Mouse (Mus musculus) cortical plate, adult 2 months (tissue): ENCODE measurements around the gene Lrrc30. TPM values are rescaled to one million over a fixed set of nuclear protein-coding genes. Genes with fewer than 3 reads are reported as not detected.

ENCODE experiments used
- H3K27ac ChIP-seq: fragments of 200-500 bp; 2 replicates; pipeline ENCODE4 v1.5.1; 2012; ENCODE audit warnings: low read length, control low read depth, inconsistent platforms; ENCODE audit not compliant: insufficient read depth
- H3K4me1 ChIP-seq: fragments of 200-500 bp; 2 replicates; pipeline ENCODE4 v1.6.1; 2011; ENCODE audit warnings: low read length; ENCODE audit not compliant: control insufficient read depth, insufficient read depth
- H3K4me3 ChIP-seq: fragments of 200-500 bp; 2 replicates; pipeline ENCODE4 v1.5.1; 2011; ENCODE audit warnings: mild to moderate bottlenecking, low read length, control low read depth; ENCODE audit not compliant: insufficient read depth
- CTCF ChIP-seq: fragments of 200-500 bp; IDR thresholded peaks from 2 replicates; pipeline ENCODE4 v1.5.1; 2011; ENCODE audit warnings: mild to moderate bottlenecking, control low read depth, low read length; ENCODE audit not compliant: insufficient read depth; ENCODE audit errors: extremely low read depth
- POLR2A ChIP-seq: fragments of 200-500 bp; IDR thresholded peaks from 2 replicates; pipeline ENCODE4 v1.6.1; 2011; ENCODE audit warnings: mild to moderate bottlenecking, low read length, control low read depth; ENCODE audit not compliant: insufficient read depth; ENCODE audit errors: extremely low read depth
- polyA plus RNA-seq: library from polyadenylated mRNA; depleted of rRNA; stranded (reverse); fragments of >200 nt; gene quantifications from 2 replicates; pipeline ENCODE4 v1.2.3, GENCODE M21; 2012; rRNA removed

Lrrc30 gene
- not detected in 2 replicates for polyA plus RNA-seq

GRCm38 (mm10) chr17:67632676-67633339 lies at the start of gene Lrrc30:
Lrrc30 (minus strand) TSS chr17:67632723.
- TF ChIP-seq CTCF = no peak
- TF ChIP-seq POLR2A = no peak
- Histone ChIP-seq H3K4me1 (no peaks in the 10 kb centered on the region), H3K4me3 (no peak within 1 kb of the TSS), H3K27ac (no peak within 1 kb of the TSS)

DNA sequence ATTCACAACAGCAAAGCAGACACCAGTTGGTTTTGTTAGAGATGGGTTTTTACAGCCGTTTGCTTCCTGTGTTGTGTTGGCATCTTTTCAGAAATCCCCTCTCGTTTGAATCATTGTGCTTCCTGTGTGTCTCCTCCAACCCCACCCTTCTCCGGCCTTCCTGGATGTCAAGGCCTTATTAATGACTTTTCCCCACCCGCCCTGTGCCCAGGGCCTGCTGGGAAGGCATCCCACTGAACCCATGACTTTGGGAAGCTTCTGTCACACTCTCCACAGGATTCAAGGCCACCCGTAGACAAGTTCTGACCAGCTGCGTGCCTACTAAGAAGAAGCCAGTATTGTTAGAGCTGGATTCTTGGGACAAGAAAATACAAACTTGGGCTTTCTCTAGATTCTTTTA lies 48.6 kb upstream of the Lrrc30 start:
- TF ChIP-seq CTCF = no peak
- H3K4me3 ChIP-seq = no peak overlapping the region
- H3K4me1 ChIP-seq = no peaks in the 10 kb centered on the region
- H3K27ac ChIP-seq = no peak overlapping the region

- Histone ChIP-seq H3K4me3 (no peak overlapping the region), H3K4me1 (no peaks in the 10 kb centered on the region), H3K27ac (no peak overlapping the region)
- TF ChIP-seq POLR2A (no peak), CTCF (no peak)
Observed at GRCm38 (mm10) chr17:67678576-67678975, 46.1 kb upstream of the Lrrc30 start.

DNA sequence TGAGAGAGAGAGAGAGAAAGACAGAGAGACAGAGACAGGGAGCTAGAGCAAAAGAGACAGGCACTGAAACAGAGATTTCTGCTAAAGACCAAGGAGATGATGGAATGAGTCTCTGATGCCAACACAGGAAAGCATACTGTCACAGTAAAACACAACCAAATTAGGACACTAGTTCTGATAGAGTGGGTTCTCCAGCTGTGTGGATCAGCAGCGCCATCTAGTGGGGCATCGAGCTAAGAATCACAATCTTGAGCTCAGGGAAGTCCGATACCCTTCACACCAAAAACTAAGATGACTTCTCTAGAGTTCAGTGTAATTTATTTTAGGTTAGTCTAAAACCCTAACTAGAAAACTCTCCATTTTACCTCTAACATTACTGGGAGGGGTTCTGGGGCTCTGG lies 35.5 kb upstream of the Lrrc30 start:
- no peaks in the 10 kb centered on the region for H3K4me1 ChIP-seq
- TF ChIP-seq CTCF (peak; percentile 95), POLR2A (no peak)
- H3K27ac ChIP-seq = no peak overlapping the region
- H3K4me3 ChIP-seq = no peak overlapping the region

GRCm38 (mm10) chr17:67666981-67667380 lies 34.5 kb upstream of the Lrrc30 start:
- Histone ChIP-seq H3K4me1 (no peaks in the 10 kb centered on the region), H3K4me3 (no peak overlapping the region), H3K27ac (no peak overlapping the region)
- TF ChIP-seq CTCF = no peak
- TF ChIP-seq POLR2A = no peak

GRCm38 (mm10) chr17:67664299-67664698 lies 31.8 kb upstream of the Lrrc30 start:
- Histone ChIP-seq H3K27ac (no peak overlapping the region), H3K4me3 (no peak overlapping the region), H3K4me1 (no peaks in the 10 kb centered on the region)
- TF ChIP-seq POLR2A = no peak
- no peak for TF ChIP-seq CTCF

GRCm38 (mm10) chr17:67651506-67651905 lies 19.0 kb upstream of the Lrrc30 start:
- no peak overlapping the region for H3K27ac ChIP-seq
- no peak for TF ChIP-seq POLR2A
- peak; percentile 74 for TF ChIP-seq CTCF
- H3K4me3 ChIP-seq = no peak overlapping the region
- H3K4me1 ChIP-seq = no peaks in the 10 kb centered on the region

GRCm38 (mm10) chr17:67641627-67642026 lies 9.1 kb upstream of the Lrrc30 start:
- TF ChIP-seq POLR2A (no peak), CTCF (no peak)
- Histone ChIP-seq H3K4me3 (no peak overlapping the region), H3K27ac (no peak overlapping the region), H3K4me1 (no peaks in the 10 kb centered on the region)

DNA sequence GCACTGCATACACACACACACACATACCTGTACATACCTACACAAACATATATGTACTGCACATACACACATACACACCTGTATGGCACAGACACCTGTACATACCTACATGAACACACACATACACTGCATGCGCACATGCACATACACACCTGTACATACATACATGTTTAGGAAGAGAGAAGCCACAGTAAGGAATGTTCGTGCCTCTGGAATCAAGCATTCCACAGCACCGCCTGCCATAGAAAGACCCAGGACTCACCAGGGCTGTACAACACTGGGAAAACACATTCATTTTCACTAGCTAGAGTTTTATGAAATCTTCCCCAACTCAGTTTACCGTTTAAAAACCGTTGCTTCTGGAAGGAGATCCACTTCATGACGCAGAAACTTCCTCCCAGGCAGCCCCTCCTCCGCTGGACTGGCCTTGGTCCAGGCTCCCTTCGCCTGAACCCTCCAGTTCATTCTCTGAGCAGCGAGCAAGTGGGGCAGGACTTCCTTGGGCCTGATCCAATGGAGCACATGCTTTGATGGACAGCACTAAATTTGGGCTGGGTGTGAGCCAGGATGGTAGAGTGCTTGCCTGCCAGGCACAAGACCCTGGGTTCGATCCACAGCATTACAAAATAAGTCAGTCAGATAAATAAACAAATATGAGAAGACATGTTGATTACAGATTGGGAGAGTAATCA lies 5.7 kb upstream of the Lrrc30 start:
- no peaks in the 10 kb centered on the region for H3K4me1 ChIP-seq
- H3K27ac ChIP-seq = no peak overlapping the region
- no peak for TF ChIP-seq POLR2A
- no peak for TF ChIP-seq CTCF
- H3K4me3 ChIP-seq = no peak overlapping the region

DNA sequence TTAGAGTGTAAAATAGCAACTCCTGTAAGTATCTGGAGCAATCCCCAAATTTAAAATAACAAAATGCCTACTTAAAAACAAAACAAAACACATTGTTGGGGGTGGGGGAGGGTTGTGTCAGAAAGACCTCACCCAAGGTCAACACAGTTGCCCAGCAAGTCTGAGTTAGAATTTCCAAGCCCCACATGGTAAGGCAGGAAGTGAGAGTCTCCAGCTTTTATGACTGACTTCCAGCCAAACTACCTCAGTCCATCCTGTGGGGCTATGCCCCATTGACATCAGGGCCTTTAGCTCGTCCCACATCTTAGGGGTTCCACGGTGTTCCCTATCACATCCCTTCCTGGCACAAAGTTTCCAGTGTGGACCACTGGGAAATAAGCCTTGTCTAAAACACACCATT lies 4.4 kb upstream of the Lrrc30 start:
- TF ChIP-seq POLR2A (no peak), CTCF (no peak)
- Histone ChIP-seq H3K27ac (no peak overlapping the region), H3K4me3 (no peak overlapping the region)

More for the DNA sequence above, 4.4 kb upstream of the Lrrc30 start:
- no peaks in the 10 kb centered on the region for H3K4me1 ChIP-seq
